Mouse (Mus musculus): ENCODE measurements around the gene Gm17019. TPM values are rescaled to one million over a fixed set of nuclear protein-coding genes. Genes with fewer than 3 reads are reported as not detected.
"Not testable (repeated sequence)": the region's sequence is repeated elsewhere in the genome, so short reads cannot be mapped to it uniquely, and the experiment has no call there.

Gm17019 gene
- total RNA-seq (2017): not detected in 2 replicates

- ATAC-seq (replicated peaks in 1 of 2; ENCODE audit: insufficient read depth in 1 of 2, low FRiP score in 2 of 2, low TSS enrichment in 1 of 2, low read depth in 1 of 2, poor library complexity in 2 of 2, severe bottlenecking in 2 of 2): not testable (repeated sequence)
Measured at GRCm38 (mm10) chr5:15032898-15033297, at the start of gene Gm17019. Gene Gm17019 (minus strand): TSS chr5:15032998.

DNA sequence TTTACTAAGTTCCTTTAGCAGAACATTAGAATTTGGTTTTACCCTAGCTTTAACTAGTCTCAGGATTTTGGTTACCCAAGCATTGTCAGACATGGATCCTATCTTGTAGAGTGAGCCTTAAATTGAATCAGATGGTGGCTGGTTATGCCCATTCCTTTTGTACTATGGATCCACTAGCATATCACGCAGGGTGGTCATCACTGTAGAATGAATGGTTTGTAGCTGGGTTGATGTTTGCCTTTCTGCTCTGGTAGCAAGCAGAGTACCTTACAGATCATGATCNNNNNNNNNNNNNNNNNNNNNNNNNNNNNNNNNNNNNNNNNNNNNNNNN lies 29.6 kb upstream of the Gm17019 start:
- not testable (repeated sequence) for ATAC-seq (replicated peaks in 1 of 2; ENCODE audit: insufficient read depth in 1 of 2, low FRiP score in 2 of 2, low TSS enrichment in 1 of 2, low read depth in 1 of 2, poor library complexity in 2 of 2, severe bottlenecking in 2 of 2)

DNA sequence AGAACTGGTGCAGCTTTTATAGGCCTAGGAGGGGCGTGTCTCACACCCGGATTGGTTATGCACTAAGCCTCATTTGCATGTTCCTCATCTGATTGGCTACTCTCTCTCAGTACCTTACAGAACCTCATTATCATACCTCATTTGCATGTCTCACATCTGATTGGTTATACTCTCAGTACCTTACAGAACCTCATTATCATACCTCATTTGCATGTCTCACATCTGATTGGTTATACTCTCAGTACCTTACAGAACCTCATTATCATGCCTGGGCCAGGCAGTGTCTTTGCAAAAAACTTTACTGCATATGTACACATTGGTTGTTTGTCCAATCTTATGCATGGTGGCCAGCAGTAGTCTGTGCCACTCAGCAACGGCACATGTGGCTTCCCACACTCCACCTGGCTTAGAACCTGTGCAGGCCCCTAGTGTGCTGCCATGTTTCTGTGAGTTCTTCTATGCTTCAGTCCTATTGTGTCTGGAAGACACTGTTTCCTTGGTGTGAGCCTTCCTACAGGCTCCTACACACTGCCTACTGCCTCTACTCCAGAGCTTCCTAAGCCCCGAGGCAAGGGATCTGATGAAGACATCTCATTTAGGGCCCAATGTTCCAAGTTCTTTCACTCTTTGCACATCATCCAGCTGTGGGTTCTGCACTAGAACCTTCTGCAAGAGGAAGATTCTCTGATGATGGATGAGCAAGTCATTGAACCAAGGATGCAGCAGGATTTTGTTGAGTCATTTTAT lies 29.0 kb upstream of the Gm17019 start:
- not testable (repeated sequence) for ATAC-seq (replicated peaks in 1 of 2; ENCODE audit: insufficient read depth in 1 of 2, low FRiP score in 2 of 2, low TSS enrichment in 1 of 2, low read depth in 1 of 2, poor library complexity in 2 of 2, severe bottlenecking in 2 of 2)

DNA sequence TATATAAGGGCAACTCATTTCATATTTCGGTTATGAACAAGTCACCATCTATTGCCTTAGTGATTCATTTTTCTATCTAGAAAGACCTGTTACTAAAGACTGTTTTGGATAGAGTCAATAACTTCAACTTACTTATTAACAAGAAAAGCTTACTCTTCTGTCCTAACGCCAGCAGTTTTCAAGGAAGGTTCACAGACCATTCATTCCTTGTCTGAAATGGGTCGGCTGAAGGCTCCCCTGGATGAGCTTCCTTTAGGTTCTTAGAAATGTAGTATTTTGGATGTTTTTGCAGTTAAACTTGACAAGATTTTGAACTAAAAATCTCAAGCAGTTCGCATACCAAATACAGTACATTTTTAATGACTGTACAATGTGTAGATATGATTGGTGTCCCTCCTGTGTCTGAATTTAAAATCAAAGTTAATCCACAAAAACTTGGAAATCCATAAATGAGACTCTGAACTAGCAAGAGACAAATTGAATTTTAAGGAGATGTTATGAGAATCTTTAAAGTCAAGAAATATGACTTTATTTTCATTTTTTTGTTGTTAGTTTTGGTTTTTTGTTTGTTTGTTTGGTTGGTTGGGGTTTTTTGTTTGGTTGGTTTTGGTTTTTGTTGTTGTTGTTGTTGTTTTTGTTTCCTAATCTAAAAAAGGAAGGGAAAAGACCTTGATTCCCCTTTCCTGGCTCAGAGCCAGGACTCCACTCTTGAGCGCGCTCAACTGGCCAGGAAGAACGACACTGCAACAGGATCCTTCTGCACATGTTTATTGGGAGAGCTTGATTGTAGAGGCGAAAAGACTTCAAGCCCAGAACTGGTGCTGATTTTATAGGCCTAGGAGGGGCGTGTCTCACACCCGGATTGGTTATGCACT lies 21.6 kb upstream of the Gm17019 start:
- not testable (repeated sequence) for ATAC-seq (replicated peaks in 1 of 2; ENCODE audit: insufficient read depth in 1 of 2, low FRiP score in 2 of 2, low TSS enrichment in 1 of 2, low read depth in 1 of 2, poor library complexity in 2 of 2, severe bottlenecking in 2 of 2)

GRCm38 (mm10) chr5:15053606-15053962 lies 20.8 kb upstream of the Gm17019 start:
- not testable (repeated sequence) for ATAC-seq (replicated peaks in 1 of 2; ENCODE audit: insufficient read depth in 1 of 2, low FRiP score in 2 of 2, low TSS enrichment in 1 of 2, low read depth in 1 of 2, poor library complexity in 2 of 2, severe bottlenecking in 2 of 2)

DNA sequence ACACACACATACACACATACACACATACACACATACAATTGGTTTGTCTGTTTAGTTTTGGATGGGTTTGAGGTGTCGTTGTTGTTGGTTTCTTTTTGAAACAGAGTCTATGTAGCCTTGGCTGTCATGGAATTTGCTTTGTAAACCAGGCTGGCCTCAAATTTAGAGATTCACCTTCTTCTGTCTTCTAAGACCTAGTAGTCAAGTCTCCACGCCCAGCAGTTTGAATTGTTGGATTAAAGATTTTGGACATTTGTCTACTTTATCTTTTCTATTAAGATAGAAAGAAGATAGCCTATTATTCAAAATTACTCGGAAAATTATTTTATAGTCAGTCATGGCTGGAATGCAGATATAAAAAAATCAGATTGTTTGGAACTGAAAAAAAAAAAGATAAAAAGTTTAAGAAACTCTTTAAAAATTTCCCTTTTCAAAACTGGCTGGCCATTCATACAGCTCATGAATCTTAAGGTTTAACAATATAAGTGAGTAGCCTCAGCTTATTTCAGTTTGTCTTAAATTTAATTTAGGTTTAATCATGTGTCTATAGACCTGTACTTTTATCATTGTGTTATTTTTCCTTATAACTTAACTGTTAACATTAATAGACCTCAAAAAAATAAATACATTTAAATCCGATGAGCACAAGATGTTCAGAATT lies 20.3 kb upstream of the Gm17019 start:
- ATAC-seq (replicated peaks in 1 of 2; ENCODE audit: insufficient read depth in 1 of 2, low FRiP score in 2 of 2, low TSS enrichment in 1 of 2, low read depth in 1 of 2, poor library complexity in 2 of 2, severe bottlenecking in 2 of 2): not testable (repeated sequence)

GRCm38 (mm10) chr5:15050807-15051206 lies 18.0 kb upstream of the Gm17019 start:
- not testable (repeated sequence) for ATAC-seq (replicated peaks in 1 of 2; ENCODE audit: insufficient read depth in 1 of 2, low FRiP score in 2 of 2, low TSS enrichment in 1 of 2, low read depth in 1 of 2, poor library complexity in 2 of 2, severe bottlenecking in 2 of 2)

- ATAC-seq (replicated peaks in 1 of 2; ENCODE audit: insufficient read depth in 1 of 2, low FRiP score in 2 of 2, low TSS enrichment in 1 of 2, low read depth in 1 of 2, poor library complexity in 2 of 2, severe bottlenecking in 2 of 2): not testable (repeated sequence)
Measured at GRCm38 (mm10) chr5:15044830-15045767, 12.3 kb upstream of the Gm17019 start.

DNA sequence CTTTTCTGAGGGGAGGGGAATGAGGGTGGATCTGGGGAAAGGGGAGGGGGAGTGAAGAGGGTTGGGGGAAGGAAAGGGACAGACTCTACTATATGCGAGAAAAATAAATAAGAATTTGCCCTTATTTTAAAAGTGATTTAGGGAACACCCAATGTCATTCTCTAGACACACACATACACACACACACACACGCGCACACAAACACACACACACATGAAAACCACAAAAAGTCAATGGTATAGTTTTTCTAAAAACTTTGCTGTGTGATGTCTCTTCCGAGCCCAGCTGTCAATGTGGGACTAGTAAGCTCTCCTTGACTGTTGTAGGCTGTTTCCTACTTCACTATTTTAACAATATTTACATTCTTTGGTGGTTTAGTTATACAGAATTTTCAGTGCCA lies 8.0 kb upstream of the Gm17019 start:
- ATAC-seq (replicated peaks in 1 of 2; ENCODE audit: insufficient read depth in 1 of 2, low FRiP score in 2 of 2, low TSS enrichment in 1 of 2, low read depth in 1 of 2, poor library complexity in 2 of 2, severe bottlenecking in 2 of 2): not testable (repeated sequence)

GRCm38 (mm10) chr5:15039984-15040383 lies 7.2 kb upstream of the Gm17019 start:
- not testable (repeated sequence) for ATAC-seq (replicated peaks in 1 of 2; ENCODE audit: insufficient read depth in 1 of 2, low FRiP score in 2 of 2, low TSS enrichment in 1 of 2, low read depth in 1 of 2, poor library complexity in 2 of 2, severe bottlenecking in 2 of 2)

- not testable (repeated sequence) for ATAC-seq (replicated peaks in 1 of 2; ENCODE audit: insufficient read depth in 1 of 2, low FRiP score in 2 of 2, low TSS enrichment in 1 of 2, low read depth in 1 of 2, poor library complexity in 2 of 2, severe bottlenecking in 2 of 2)
Measured at GRCm38 (mm10) chr5:15024316-15024715, 8.5 kb downstream of the Gm17019 start.

DNA sequence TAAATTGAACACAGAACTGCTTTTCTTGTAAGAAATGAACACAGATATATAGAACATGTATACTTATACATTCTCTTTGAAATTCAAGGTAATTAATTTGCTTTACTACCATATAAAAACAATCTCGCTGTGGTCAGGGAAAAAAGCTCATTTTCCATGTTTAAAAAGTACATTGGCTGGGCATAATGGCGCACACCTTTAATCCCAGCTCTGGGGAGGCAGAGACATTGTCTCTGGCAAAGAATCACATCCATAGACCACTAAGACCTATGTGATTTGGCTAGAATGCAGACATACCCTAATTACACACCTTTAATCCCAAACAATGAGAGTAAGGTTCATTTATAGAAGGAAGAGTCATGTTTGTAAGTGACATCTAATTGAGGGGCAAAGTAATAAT lies 12.7 kb downstream of the Gm17019 start:
- not testable (repeated sequence) for ATAC-seq (replicated peaks in 1 of 2; ENCODE audit: insufficient read depth in 1 of 2, low FRiP score in 2 of 2, low TSS enrichment in 1 of 2, low read depth in 1 of 2, poor library complexity in 2 of 2, severe bottlenecking in 2 of 2)

GRCm38 (mm10) chr5:15010639-15011582 lies 21.9 kb downstream of the Gm17019 start:
- not testable (repeated sequence) for ATAC-seq (replicated peaks in 1 of 2; ENCODE audit: insufficient read depth in 1 of 2, low FRiP score in 2 of 2, low TSS enrichment in 1 of 2, low read depth in 1 of 2, poor library complexity in 2 of 2, severe bottlenecking in 2 of 2)

- not testable (repeated sequence) for ATAC-seq (replicated peaks in 1 of 2; ENCODE audit: insufficient read depth in 1 of 2, low FRiP score in 2 of 2, low TSS enrichment in 1 of 2, low read depth in 1 of 2, poor library complexity in 2 of 2, severe bottlenecking in 2 of 2)
Measured at GRCm38 (mm10) chr5:15006907-15007306, 25.9 kb downstream of the Gm17019 start.

- ATAC-seq (replicated peaks in 1 of 2; ENCODE audit: insufficient read depth in 1 of 2, low FRiP score in 2 of 2, low TSS enrichment in 1 of 2, low read depth in 1 of 2, poor library complexity in 2 of 2, severe bottlenecking in 2 of 2): not testable (repeated sequence)
Measured at GRCm38 (mm10) chr5:15006288-15006687, 26.5 kb downstream of the Gm17019 start.

GRCm38 (mm10) chr5:15005584-15005983 lies 27.2 kb downstream of the Gm17019 start:
- ATAC-seq (replicated peaks in 1 of 2; ENCODE audit: insufficient read depth in 1 of 2, low FRiP score in 2 of 2, low TSS enrichment in 1 of 2, low read depth in 1 of 2, poor library complexity in 2 of 2, severe bottlenecking in 2 of 2): not testable (repeated sequence)

Measured in hematopoietic stem cell, adult 5-6 weeks (primary cell).